Mouse (Mus musculus) CD4-positive, CD25-positive, alpha-beta regulatory T cell, adult 2 months (primary cell): ENCODE results near the gene Mfsd4b3.
"Not testable (repeated sequence)": the region's sequence is repeated elsewhere in the genome, so short reads cannot be mapped to it uniquely, and the experiment has no call there.

Experiments
- DNase-seq: peaks from one replicate; pipeline ENCODE4 v3.0.0-alpha.2; 2012; ENCODE audit warnings: low read depth, low spot score

The Mfsd4b3 gene

GRCm38 (mm10) chr10:39959761-39960440 lies at the start of gene Mfsd4b3:
TSS of gene Mfsd4b3 (minus strand) at chr10:39960153.
- peak; percentile 97 for DNase-seq

- DNase-seq = no peak
These were observed 49.6 kb upstream of the Mfsd4b3 start for GRCm38 (mm10) chr10:40009591-40009990.

GRCm38 (mm10) chr10:40008847-40009246 lies 48.9 kb upstream of the Mfsd4b3 start:
- not testable (repeated sequence) for DNase-seq

GRCm38 (mm10) chr10:40007953-40008352 lies 48.0 kb upstream of the Mfsd4b3 start:
- no peak for DNase-seq

GRCm38 (mm10) chr10:40006963-40007362 lies 47.0 kb upstream of the Mfsd4b3 start:
- no peak for DNase-seq

GRCm38 (mm10) chr10:40000746-40001145 lies 40.8 kb upstream of the Mfsd4b3 start:
- DNase-seq = no peak

- peak; percentile 75 for DNase-seq
These were observed 31.2 kb upstream of the Mfsd4b3 start for GRCm38 (mm10) chr10:39991155-39991554.

- no peak for DNase-seq
These were observed 26.5 kb upstream of the Mfsd4b3 start, which contains the start of gene Mfsd4b5 for GRCm38 (mm10) chr10:39986466-39986865. TSS of gene Mfsd4b5 (minus strand) at chr10:39986646.

GRCm38 (mm10) chr10:39982604-39983003 lies 22.7 kb upstream of the Mfsd4b3 start:
- DNase-seq = no peak

- no peak for DNase-seq
These were observed 18.3 kb upstream of the Mfsd4b3 start for GRCm38 (mm10) chr10:39978231-39978630.

- no peak for DNase-seq
These were observed 17.4 kb upstream of the Mfsd4b3 start for GRCm38 (mm10) chr10:39977346-39977745.

- no peak for DNase-seq
These were observed 15.8 kb upstream of the Mfsd4b3 start for GRCm38 (mm10) chr10:39975771-39976170.

GRCm38 (mm10) chr10:39974982-39975381 lies 15.0 kb upstream of the Mfsd4b3 start:
- peak; percentile 44 for DNase-seq

GRCm38 (mm10) chr10:39967512-39967911 lies 7.6 kb upstream of the Mfsd4b3 start:
- DNase-seq = no peak

- DNase-seq = no peak
These were observed 2.0 kb upstream of the Mfsd4b3 start for GRCm38 (mm10) chr10:39961906-39962305.

- no peak for DNase-seq
These were observed 479 bp upstream of the Mfsd4b3 start for GRCm38 (mm10) chr10:39960441-39960822.

- peak; percentile 55 for DNase-seq
These were observed 1.7 kb downstream of the Mfsd4b3 start for GRCm38 (mm10) chr10:39958266-39958665.

- DNase-seq = no peak
These were observed 3.5 kb downstream of the Mfsd4b3 start for GRCm38 (mm10) chr10:39956340-39956878.

- DNase-seq = no peak
These were observed 4.8 kb downstream of the Mfsd4b3 start for GRCm38 (mm10) chr10:39955163-39955562.

GRCm38 (mm10) chr10:39949377-39949954 lies 10.5 kb downstream of the Mfsd4b3 start:
- DNase-seq = no peak

GRCm38 (mm10) chr10:39947195-39947594 lies 12.8 kb downstream of the Mfsd4b3 start:
- DNase-seq = not testable (repeated sequence)

- no peak for DNase-seq
These were observed 23.4 kb downstream of the Mfsd4b3 start for GRCm38 (mm10) chr10:39936553-39936952.

- peak; percentile 9 for DNase-seq
These were observed 33.3 kb downstream of the Mfsd4b3 start, which contains the start of gene Mfsd4b2 for GRCm38 (mm10) chr10:39926616-39927139. TSS of gene Mfsd4b2 (minus strand) at chr10:39926923.
